Mouse (Mus musculus) hindbrain, embryonic 10.5 days (tissue): ENCODE measurements around the gene Gm5617. TPM values are rescaled to one million over a fixed set of nuclear protein-coding genes. Genes with fewer than 3 reads are reported as not detected.

ENCODE experiments used
- DNase-seq: peaks from one replicate; pipeline ENCODE4 v3.0.0-alpha.2; 2017; ENCODE audit warnings: low spot score
- H3K27ac ChIP-seq: fragments of 300-500 bp; sonication (generic); 2 replicates; pipeline ENCODE4 v1.5.1; 2016; ENCODE audit warnings: mild to moderate bottlenecking, moderate library complexity
- H3K27me3 ChIP-seq: fragments of 300-500 bp; sonication (generic); 2 replicates; pipeline ENCODE4 v1.6.1; 2016; ENCODE audit warnings: mild to moderate bottlenecking; ENCODE audit not compliant: poor library complexity, insufficient read depth, severe bottlenecking
- H3K36me3 ChIP-seq: fragments of 300-500 bp; sonication (generic); 2 replicates; pipeline ENCODE4 v1.6.1; 2016; ENCODE audit warnings: mild to moderate bottlenecking, moderate library complexity
- H3K4me1 ChIP-seq: fragments of 300-500 bp; sonication (generic); replicated peaks from 2 replicates; pipeline ENCODE4 v1.6.1; 2016; ENCODE audit warnings: mild to moderate bottlenecking
- H3K4me3 ChIP-seq: fragments of 300-500 bp; sonication (generic); 2 replicates; pipeline ENCODE4 v1.5.1; 2016; ENCODE audit warnings: mild to moderate bottlenecking, moderate library complexity
- H3K9me3 ChIP-seq: fragments of 300-500 bp; sonication (generic); 2 replicates; pipeline ENCODE4 v1.6.1; 2016; ENCODE audit warnings: mild to moderate bottlenecking, moderate library complexity
- WGBS: fragments of 180-500 bp; shearing (Covaris S2); methylation state at CpG from one replicate; pipeline ENCODE4 v1.1.7; 2016; 5-methylcytosine and 5-hydroxymethylcytosine counted together
- polyA plus RNA-seq: library from polyadenylated mRNA; unstranded; fragments of >200 nt; fragmentation: Nextera tagmentation; extraction: Ambion mirVana; gene quantifications from 2 replicates; pipeline ENCODE4 v1.2.1, GENCODE M21; 2016

The Gm5617 gene
- polyA plus RNA-seq, 1 experiment from 2014 or later = 41.3 TPM

DNA sequence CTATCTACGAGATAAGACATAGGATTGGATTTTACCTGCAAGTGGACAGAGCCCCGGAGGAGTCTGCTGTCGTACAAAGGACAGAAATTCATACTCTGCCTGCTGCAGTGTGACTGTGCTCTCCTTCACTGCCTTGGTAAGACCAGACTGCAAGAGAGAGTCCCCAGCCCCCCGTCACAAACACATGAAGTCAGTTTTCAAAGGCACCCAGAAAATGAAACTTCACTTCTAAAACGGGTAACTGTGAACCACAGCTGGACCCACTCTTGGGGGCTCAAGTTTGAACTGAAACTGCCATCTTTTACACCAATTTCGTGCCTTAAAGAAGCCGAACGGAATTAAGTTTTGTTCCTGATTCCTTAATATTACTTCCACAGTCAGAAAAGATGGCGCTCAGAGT lies 20.9 kb upstream of the Gm5617 start:
- no peaks in the 10 kb centered on the region for H3K27me3 ChIP-seq
- 93% methylated on average over 9 of the region's 9 CpGs for WGBS
- no peak for DNase-seq
- H3K36me3 ChIP-seq = peaks cover 43% of the 10 kb centered on the region
- no peaks in the 10 kb centered on the region for H3K9me3 ChIP-seq
- H3K27ac ChIP-seq = no peak overlapping the region
- H3K4me1 ChIP-seq = no peaks in the 10 kb centered on the region
- H3K4me3 ChIP-seq = no peak overlapping the region

DNA sequence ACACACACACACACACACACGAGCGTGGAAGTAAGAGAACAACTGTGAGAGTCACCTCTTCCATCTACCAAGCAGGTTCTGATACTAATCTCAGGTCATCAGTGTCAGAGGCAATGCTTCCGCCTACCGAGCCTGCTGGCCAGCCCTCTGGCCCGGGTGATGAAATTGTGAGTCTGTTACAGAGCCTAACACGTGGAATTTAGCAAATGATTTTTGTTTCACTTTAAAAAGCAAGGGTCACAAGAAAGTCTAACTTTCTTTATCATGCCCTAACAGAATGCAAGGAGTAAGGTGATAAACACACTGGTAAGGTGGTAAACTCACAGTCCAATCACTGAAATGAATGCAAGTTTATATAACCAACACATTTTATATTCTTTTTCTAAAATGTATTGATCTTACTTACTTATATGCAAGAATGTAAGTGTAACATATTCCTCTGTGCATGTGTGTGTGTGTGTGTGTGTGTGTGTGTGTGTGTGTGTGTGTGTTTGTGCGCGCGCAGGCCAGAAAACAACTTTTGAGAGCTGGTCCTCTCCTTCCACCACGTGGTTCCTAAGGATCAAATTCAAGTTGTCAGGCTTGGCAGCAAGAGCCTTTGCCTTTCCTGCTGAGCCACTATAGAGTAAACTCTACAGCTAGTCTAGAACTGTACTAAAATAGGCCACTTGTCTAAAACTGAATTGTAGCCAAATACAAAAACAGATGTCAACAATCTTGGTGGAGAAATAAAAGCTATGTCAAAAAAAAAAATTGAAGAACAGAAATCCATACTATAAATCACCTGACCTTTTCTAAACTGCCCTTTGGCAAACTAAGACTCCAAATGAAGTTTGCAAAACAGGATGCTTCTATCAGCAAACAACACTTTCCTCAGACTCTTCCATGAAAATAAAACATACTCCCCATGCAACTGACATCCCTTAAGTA lies 18.7 kb upstream of the Gm5617 start:
- H3K27ac ChIP-seq = no peak overlapping the region
- H3K4me1 ChIP-seq = peaks cover 10% of the 10 kb centered on the region; the same call in 1 of the 2 replicates
- DNase-seq = no peak
- H3K36me3 ChIP-seq = peaks cover 43% of the 10 kb centered on the region
- no peaks in the 10 kb centered on the region for H3K27me3 ChIP-seq
- H3K4me3 ChIP-seq = no peak overlapping the region
- no peaks in the 10 kb centered on the region for H3K9me3 ChIP-seq
- whole genome bisulfite sequencing = 90% methylated on average over 10 of the region's 10 CpGs

DNA sequence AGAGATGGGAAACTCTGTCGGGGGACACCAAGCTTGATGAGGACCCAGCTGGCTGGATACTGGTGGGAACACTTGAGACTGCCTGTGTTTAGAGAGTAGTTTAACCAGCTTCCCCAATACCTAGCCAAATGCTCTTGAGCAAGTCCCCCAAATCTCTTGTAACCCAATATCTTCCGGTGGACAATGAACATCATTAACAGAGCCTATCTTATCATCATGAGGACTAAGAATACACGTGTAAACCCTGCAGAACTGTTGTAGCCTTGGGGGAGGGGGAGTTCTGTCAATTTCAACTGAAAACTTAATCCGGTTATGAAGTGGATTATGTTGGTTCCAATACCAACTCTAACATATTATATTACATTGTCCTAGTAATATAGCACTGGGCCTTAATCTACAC lies 16.4 kb upstream of the Gm5617 start:
- 91% methylated on average over 4 of the region's 4 CpGs for WGBS
- no peak for DNase-seq
- Histone ChIP-seq H3K27me3 (0 out of 2 replicates have a peak, but pooled peaks cover 4% of the 10 kb centered on the region), H3K27ac (no peak overlapping the region), H3K4me3 (no peak overlapping the region), H3K4me1 (peaks cover 10% of the 10 kb centered on the region; the same call in 1 of the 2 replicates), H3K36me3 (peaks cover 29% of the 10 kb centered on the region), H3K9me3 (no peaks in the 10 kb centered on the region)

DNA sequence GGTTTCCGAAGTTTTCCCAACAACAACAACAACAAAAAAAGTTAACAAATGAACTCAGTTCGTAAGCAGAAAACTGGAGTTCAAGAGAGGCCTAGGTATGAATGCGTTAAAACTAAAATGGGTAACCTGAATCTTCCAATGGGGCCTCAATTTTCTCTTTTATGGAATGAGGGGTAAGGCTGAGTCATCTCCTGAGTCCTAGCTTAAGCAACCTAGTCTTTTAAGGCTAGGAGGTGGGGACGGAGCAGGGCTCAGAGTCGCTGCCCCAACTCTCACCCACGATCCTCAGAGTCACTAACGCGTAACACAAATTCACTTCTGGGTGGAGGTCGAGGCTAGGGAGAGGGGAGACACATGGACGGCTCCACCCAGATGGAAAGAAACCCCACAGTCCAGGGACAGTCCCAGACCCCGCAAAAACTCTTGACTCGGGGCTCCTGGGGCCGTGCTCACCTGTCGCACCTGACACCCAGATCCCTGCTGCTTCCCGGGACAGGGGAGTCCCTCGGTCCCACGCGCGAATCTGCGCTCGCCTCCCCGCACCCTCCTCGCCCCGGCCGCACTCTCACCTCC lies 15.3 kb upstream of the Gm5617 start:
- Histone ChIP-seq H3K27me3 (0 out of 2 replicates have a peak, but pooled peaks cover 4% of the 10 kb centered on the region), H3K27ac (peak overlapping the region; percentile 88), H3K36me3 (peaks cover 23% of the 10 kb centered on the region), H3K4me1 (peaks cover 10% of the 10 kb centered on the region; the same call in 1 of the 2 replicates), H3K9me3 (no peaks in the 10 kb centered on the region), H3K4me3 (peak overlapping the region; percentile 73)
- 6% methylated on average over 25 of the region's 25 CpGs for WGBS
- no peak for DNase-seq

DNA sequence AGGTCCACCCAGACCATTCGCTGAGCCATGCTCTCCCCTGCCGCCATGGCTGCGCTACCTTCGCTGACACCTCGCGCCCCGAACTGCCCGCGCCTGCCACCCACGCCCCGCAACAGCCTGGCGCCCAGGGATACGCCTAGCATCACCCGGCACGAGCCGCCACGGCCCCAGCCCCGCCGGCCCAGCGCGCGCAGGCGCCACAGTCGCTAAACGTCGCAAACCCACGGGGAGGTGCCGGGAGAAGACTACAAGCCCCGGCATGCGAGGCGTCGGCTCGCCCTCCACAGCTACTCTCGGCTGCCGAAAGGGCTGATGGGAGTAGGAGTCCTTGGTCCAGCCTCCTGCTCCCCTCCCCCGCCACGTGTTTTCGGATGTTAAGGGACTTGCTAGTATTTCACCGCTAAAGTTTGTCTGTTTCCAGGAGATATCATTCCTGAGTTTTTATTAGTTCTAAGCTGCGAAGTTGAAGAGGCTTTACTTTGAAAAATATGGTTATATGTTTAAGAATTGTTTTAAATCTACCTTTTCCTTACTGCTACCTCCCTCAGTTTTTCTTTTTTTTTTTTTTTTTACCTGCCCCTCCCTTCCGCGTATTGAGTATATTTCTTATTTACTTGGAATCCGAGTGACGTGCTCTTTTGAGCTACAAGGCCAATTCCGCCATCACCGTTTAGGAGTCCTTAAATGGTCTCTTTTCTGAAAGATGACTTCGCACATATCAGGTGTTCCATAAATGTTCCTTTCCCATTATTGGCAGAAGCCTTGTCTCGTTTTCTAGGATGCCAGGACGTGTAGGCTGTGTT lies 14.6 kb upstream of the Gm5617 start, which contains the start of gene Rexo2:
Gene Rexo2 (minus strand): TSS at position 213 of the 803 bp plus-strand sequence.
- 0 out of 2 replicates have a peak, but pooled peaks cover 4% of the 10 kb centered on the region for H3K27me3 ChIP-seq
- H3K4me3 ChIP-seq = peak within 1 kb of the TSS; percentile 73
- H3K27ac ChIP-seq = peak within 1 kb of the TSS; percentile 88
- 1% methylated on average over 49 of the region's 49 CpGs for WGBS
- peaks cover 10% of the 10 kb centered on the region; the same call in 1 of the 2 replicates for H3K4me1 ChIP-seq
- no peaks in the 10 kb centered on the region for H3K9me3 ChIP-seq
- H3K36me3 ChIP-seq = peaks cover 19% of the 10 kb centered on the region
- peak; percentile 94 for DNase-seq

DNA sequence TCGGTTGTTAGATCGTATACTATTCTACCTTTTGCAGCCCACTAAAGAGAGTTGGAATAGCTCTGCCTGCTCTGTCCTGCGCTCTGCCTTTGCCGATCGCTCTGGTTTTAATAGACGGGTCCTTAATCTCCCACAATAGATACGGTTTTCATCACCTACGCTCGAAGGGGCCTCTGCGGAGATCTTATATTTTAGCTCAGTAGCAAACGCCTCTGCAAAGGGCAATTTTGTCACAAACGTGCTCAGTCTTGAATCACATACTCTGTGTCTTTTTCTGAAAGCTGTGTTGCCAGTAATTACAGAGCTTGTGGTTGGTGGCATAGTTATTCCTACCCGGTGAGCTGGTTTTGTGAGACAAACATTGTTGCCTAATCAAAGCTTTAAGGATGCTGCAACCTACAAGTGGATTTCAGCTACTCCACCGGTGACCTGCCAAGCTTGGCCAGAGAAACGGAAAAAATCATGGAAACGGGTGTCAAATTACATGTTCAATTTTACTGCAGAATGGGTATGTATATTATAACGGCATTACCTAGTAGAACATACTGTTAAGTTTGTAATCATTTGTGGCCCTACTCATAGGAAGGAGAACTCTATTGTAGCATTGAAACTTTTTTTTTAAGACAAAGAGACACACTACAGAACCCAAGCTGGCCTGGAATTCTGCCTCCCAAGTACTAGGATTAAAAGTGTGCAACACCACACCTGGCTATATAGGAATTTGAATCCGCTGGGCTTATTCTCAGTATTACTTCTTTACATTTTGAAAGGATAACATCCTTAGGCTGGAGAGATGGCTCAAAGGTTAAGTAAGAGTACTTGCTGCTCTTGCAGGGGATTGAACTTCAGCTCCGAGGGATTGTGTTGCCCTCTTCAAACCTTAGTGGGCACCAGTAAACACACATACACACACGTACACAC lies 13.8 kb upstream of the Gm5617 start:
- H3K4me1 ChIP-seq = peaks cover 10% of the 10 kb centered on the region; the same call in 1 of the 2 replicates
- H3K9me3 ChIP-seq = no peaks in the 10 kb centered on the region
- H3K4me3 ChIP-seq = peak overlapping the region; percentile 73
- 0 out of 2 replicates have a peak overlapping the region, but pooled peaks have one; percentile 13 for H3K27ac ChIP-seq
- H3K36me3 ChIP-seq = peaks cover 20% of the 10 kb centered on the region
- WGBS = 39% methylated on average over 20 of the region's 20 CpGs
- DNase-seq = peak; percentile 16
- 0 out of 2 replicates have a peak, but pooled peaks cover 4% of the 10 kb centered on the region for H3K27me3 ChIP-seq

DNA sequence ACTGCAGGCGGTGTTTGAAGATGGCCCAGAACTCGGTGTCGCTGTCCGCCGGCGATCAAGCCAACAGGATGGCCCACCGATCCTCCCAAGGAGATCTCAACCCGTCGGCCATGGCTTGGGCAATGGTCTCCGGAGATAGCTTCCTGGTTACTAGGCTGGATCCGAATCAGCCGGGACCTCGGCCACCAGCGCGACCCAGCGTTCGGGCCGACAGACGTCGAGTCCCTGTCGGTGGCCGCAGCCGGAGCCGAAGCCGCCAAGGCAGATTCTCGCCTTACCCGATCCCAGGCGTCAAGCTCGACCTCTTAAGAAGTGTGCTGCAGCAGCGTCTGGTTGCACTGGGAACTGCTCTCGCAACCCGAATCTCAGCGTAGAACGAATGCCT lies 298 bp downstream of the Gm5617 start:
- DNase-seq = no peak
- Histone ChIP-seq H3K4me1 (peaks cover 21% of the 10 kb centered on the region), H3K36me3 (peaks cover 31% of the 10 kb centered on the region), H3K9me3 (no peaks in the 10 kb centered on the region), H3K27me3 (no peaks in the 10 kb centered on the region), H3K4me3 (peak overlapping the region; percentile 91), H3K27ac (peak overlapping the region; percentile 96)
- WGBS = 2% methylated on average over 34 of the region's 34 CpGs

DNA sequence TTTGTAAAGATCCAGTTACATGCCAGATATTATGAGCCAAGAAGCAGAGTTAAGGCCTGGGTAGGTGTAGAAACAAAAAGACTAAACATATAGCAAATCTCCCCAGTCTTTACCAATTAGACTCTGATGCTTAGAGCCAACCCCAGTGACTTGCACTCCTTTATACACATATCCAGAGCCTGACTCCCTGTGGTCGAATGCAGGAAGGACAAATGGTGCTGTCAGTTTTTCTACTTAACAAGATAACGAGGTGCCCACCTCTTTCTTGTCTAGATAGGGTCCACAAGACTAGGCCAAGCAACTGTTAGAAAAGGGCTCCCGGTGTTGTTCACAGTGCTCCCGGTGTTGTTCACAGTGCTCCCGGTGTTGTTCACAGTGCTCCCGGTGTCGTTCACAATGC lies 6.0 kb downstream of the Gm5617 start:
- Histone ChIP-seq H3K4me3 (no peak overlapping the region), H3K4me1 (peaks cover 2% of the 10 kb centered on the region), H3K27me3 (no peaks in the 10 kb centered on the region), H3K36me3 (no peaks in the 10 kb centered on the region), H3K9me3 (no peaks in the 10 kb centered on the region), H3K27ac (no peak overlapping the region)
- no peak for DNase-seq
- 82% methylated on average over 7 of the region's 7 CpGs for WGBS

DNA sequence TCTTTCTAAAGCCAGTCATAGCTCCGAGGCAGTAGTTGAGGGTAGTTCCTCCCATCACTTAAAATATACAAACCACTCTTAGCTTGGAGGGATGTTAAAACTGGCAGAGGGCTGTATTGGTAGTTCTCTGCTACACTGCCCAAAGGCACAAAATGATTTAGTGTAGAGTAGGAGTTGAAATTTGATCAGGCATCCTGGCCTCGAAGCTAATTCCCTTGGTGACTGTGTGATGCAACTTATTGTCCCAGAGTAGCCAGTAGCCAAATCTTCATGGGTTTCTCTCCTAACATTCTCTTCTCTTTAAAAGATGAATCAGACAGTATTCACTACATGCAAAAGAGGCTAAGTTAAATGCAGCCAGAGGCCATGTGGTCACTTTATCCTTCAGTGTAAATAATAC lies 7.8 kb downstream of the Gm5617 start:
- H3K27ac ChIP-seq = no peak overlapping the region
- DNase-seq = no peak
- H3K36me3 ChIP-seq = no peaks in the 10 kb centered on the region
- no peaks in the 10 kb centered on the region for H3K27me3 ChIP-seq
- 76% methylated on average over 2 of the region's 2 CpGs for WGBS
- no peaks in the 10 kb centered on the region for H3K9me3 ChIP-seq
- no peaks in the 10 kb centered on the region for H3K4me1 ChIP-seq
- no peak overlapping the region for H3K4me3 ChIP-seq

DNA sequence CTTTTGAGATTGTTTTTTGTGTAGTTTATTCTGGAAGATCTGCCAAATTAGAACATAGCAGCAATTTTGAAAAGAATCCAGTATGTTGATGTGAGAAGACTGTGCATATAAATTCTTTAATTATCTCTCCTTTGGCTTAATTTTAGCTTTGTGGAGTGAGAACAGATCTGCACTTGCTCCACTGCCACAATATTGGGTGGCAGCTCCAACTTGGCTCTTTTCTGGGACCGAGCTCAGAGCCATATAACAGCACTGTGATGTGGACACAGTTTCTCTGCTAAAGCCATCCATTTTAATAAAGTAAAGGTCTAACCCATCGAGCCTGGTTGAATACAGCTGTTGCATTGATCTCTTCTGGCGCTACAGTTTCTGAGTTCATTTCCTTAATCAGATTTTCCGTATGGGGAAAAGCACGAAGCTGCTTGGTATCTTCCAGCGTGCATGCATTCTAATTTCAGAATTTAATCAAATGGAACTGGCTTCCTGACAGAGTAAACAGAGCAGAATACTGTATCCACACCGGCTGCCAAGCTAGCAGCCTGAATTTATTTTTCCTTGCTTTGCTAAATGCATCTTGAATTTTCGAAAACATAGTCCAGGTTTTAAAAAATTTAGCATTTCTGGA lies 9.6 kb downstream of the Gm5617 start:
- no peaks in the 10 kb centered on the region for H3K27me3 ChIP-seq

DNA sequence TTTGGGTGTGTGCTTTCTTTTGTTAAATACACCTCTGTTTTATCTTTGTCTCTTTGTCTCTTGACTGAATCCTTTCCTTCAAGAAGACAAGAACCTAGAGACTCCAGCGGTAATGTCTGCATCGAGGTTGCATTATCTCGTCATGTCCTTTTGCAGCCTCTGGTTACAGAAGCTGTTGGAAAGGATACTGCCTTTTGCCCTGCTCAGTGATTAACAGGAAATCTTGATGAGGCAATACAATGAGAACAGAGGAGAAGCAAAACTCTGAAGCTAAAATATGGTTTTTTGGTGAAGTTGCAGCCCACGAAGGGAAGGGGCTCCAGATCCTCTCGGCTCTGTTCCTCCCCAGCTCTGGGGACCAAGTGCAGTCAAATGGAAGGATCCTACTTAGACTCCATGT lies 14.9 kb downstream of the Gm5617 start:
- Histone ChIP-seq H3K9me3 (no peaks in the 10 kb centered on the region), H3K4me3 (no peak overlapping the region), H3K4me1 (no peaks in the 10 kb centered on the region), H3K27ac (no peak overlapping the region), H3K27me3 (0 out of 2 replicates have a peak, but pooled peaks cover 4% of the 10 kb centered on the region), H3K36me3 (no peaks in the 10 kb centered on the region)
- 91% methylated on average over 5 of the region's 5 CpGs for WGBS
- no peak for DNase-seq

More for the DNA sequence above, 9.6 kb downstream of the Gm5617 start:
- 84% methylated on average over 8 of the region's 8 CpGs for WGBS
- H3K9me3 ChIP-seq = no peaks in the 10 kb centered on the region
- H3K36me3 ChIP-seq = no peaks in the 10 kb centered on the region
- H3K27ac ChIP-seq = no peak overlapping the region
- no peaks in the 10 kb centered on the region for H3K4me1 ChIP-seq
- no peak overlapping the region for H3K4me3 ChIP-seq
- DNase-seq = no peak
